Mouse (Mus musculus) gastrocnemius, adult 2 months (tissue): ENCODE results near the gene Gm20807. TPM values are rescaled to one million over a fixed set of nuclear protein-coding genes. Genes with fewer than 3 reads are reported as not detected.
"Not testable (repeated sequence)": the region's sequence is repeated elsewhere in the genome, so short reads cannot be mapped to it uniquely, and the experiment has no call there.

Experiments used
- DNase-seq: peaks from one replicate; pipeline ENCODE4 v3.0.0; 2022
- H3K27ac ChIP-seq: fragments of 200-600 bp; 2 replicates; pipeline ENCODE4 v1.8.1; 2022; ENCODE audit warnings: mild to moderate bottlenecking
- H3K4me3 ChIP-seq: fragments of 200-600 bp; 2 replicates; pipeline ENCODE4 v1.8.1; 2022; ENCODE audit warnings: mild to moderate bottlenecking, moderate library complexity
- intact Hi-C: fragments of 180-260 bp; cut with DNase I; formaldehyde crosslinking; loops from one replicate; pipeline ENCODE4 v1.15.1; 2025
- long read RNA-seq, 2 experiments: library from polyadenylated mRNA; stranded (forward); transcript quantifications; one replicate each; pipeline ENCODE4 v2.0.0; 2021
- total RNA-seq, 2 experiments: library from RNA; stranded (reverse); gene quantifications; 2 replicates each; pipeline ENCODE4 v1.2.3; 2021

Gene Gm20807
- total RNA-seq = not detected
- long read RNA-seq, experiment 1 = 0 reads
- long read RNA-seq, experiment 2 = 0 reads

DNA sequence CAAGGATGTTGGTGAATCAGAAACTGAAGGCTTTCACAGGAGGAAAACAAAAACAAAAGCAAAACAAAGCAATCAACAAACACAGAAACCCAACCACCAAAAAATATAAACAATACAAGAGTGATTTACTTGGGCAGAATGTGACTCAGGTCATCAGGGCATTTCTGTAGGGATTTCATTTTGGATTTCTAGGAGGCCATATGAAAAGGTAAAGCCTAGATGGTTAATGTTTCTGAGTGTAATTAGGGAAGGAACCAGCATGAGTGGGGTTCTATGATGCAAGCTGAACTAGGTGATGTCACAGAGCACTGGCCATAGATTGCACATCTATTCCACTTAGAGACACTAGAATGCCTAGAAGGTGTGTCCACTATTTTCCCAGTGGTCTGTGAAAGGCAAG is at the start of gene Gm20807:
Gm20807 (plus strand) TSS at position 301 of the 400 bp plus-strand sequence.
- H3K27ac ChIP-seq, intact Hi-C loops, H3K4me3 ChIP-seq, DNase-seq: not testable (repeated sequence)

Other genes starting within 250 kb of the Gm20807 start
- not detected for gene Gm21891, start 90.6 kb downstream of the Gm20807 start, total RNA-seq
- gene Gm21425, start 119.1 kb downstream of the Gm20807 start, total RNA-seq = not detected
- not detected for gene Gm21828, start 181.0 kb downstream of the Gm20807 start, total RNA-seq
- not detected for gene Gm21440, start 209.5 kb downstream of the Gm20807 start, total RNA-seq
- gene Gm21454, start 209.6 kb downstream of the Gm20807 start, total RNA-seq = not detected